Mouse (Mus musculus): ENCODE results near the gene Cryaa.
A peak's percentile ranks its signal among the peaks of the same experiment; 100 is the strongest.
"Not testable (repeated sequence)": the region's sequence is repeated elsewhere in the genome, so short reads cannot be mapped to it uniquely, and the experiment has no call there.

Gene Cryaa

GRCm38 (mm10) chr17:31660661-31661250, 16.9 kb upstream of the Cryaa start:
- DNase-seq: no peak

DNA sequence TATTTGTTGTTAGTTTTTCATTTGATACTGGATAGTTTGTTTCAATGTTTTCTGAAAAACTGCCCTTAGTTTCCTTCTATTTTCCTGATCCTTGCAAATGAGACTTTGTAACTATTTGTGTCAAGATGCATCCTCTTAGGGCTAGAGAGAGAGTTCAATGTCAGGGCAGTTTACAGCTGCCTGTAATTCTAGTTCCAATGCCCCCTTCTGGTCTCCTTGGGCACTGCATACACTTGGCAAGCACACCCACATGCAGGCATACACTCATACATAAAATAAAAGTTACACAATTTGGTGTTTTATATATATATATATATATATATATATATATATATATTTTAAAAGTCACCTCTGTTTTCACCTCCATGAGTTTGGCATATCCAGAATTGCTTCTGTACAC, 14.8 kb upstream of the Cryaa start:
- DNase-seq: no peak

- DNase-seq: peak; percentile 90
These were observed 12.8 kb upstream of the Cryaa start for GRCm38 (mm10) chr17:31664760-31665159.

GRCm38 (mm10) chr17:31668306-31668705, 9.3 kb upstream of the Cryaa start:
- DNase-seq: no peak

- no peak for DNase-seq
These were observed 7.4 kb upstream of the Cryaa start for GRCm38 (mm10) chr17:31670163-31670562.

DNA sequence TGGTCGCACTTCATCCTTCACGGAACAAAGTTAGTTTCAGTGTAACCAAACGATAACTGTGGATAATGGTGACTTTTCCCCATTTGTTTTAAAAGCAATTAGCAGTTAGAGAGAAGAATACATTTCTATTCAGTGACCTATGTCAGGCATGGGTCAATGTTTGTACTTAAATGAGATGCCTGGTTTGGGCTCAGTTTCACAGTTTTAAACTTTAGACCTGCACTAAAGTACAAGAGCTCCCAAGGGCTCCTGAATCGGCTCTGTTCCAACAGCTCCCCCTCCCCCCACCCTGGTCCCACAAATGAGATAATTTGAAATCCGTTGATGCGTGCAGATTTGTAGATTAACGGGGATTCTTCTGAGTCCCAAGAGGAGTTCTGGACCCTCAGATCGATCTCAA, 5.9 kb upstream of the Cryaa start:
- no peak for DNase-seq

- DNase-seq: no peak
These were observed 5.3 kb upstream of the Cryaa start for GRCm38 (mm10) chr17:31672279-31672678.

GRCm38 (mm10) chr17:31674426-31674825, 3.2 kb upstream of the Cryaa start:
- no peak for DNase-seq

DNA sequence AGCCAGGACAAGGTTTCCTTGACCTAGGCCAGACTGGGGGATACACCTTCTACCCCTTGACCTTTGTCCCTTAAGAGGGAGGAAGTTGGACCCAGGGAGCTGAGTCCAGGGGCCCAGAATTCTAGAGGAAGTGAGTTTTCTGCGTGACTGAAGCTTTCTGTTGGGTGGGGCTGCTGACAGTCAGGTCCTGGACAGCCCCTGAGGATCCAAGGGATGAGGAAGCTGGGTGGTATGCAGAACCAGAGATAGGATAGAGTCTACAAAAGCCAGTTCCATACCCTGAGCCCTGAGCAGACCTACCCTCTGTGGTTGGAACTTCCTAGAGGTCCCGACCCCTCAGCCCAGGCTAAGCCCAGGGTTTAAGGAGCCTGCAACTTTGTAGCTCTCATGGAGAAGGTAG, 2.8 kb downstream of the Cryaa start:
- DNase-seq: no peak

DNA sequence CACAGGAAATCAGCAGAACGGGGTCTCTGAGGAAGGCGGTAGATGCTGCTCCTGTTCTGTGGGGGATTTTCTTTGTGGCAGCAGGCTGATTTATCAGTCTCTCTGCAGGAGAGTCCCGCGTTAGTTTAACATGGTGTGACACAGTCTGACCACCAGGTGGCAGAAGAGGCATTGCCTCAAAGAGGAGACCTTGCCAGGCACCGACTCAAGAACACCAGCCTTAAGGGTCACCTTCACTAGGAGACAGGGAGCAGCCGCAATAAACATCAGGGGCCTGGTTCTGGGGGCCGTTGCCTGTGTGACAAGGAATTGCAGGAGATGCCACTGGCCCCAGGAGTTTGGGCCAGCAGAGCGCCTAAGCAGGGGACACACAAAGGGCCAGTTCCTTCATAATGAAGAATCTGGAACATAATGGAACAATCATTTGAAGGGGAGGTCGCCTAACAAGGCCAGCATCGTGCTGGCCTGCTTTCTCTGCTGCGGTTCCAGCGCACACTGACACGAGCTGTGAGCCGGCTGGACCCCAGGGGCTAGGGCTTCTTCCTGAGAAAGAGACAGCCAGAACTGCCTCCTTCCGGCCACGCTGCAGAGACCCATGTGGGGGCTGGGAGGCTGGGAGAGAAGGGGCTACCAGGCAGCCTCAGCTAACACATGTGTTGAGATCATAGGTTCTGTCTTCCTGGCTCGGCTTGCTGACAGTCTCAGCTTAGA, 8.1 kb downstream of the Cryaa start:
- peak; percentile 82 for DNase-seq

DNA sequence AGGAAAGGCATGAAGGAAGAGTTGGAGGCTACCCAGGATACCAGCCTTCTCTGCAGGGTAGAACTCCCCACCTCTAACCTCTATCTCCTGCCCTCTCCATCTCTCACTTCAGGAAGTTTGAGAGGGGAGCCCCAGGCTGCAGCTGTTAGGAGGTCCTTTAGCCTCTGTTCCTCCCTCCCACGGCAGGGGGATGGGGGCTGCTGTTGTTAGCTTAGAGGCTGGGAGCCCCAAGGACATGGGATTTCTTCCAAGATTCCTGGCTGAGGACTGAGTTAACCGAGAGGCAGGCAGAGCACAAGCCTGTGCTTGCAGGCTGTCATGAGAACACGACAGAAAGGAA, 8.6 kb downstream of the Cryaa start:
- no peak for DNase-seq

DNA sequence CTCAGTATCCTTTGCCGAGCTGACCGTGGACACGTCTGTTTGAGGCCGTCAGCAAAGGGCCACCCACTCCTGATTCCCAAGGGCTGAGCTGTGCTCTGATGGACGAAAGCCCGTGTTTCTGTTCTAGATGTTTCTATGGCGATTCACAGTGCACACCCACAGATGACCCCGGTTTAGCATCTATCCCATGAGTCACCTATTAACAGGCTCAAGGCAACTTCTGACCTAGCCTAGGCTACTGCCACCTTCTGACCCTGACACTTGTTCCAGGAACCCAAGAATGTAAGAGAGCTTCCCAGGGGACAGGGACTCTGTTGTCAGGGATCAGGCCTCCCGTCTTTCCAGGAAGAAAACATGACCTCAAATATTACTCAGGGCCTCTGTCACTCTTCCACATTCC, 10.5 kb downstream of the Cryaa start:
- no peak for DNase-seq

DNA sequence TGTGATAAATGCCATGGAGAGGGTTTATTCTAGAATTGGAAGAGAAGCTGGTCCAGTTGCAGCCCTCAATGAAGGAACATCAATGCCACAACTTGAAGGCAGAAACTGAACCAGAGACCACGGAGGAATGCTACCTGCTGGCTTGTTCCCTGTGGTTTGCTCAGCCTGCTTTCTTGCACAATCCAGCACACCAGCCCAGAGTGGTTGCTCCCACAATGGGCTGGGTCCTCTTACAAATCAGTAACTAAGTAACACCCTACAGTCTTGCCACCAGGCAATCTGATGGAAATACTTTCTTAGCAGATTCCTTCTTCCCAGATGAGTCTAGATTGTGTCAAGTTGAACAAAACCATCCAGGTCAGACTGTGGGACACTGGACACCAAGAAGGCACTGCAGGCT, 12.0 kb downstream of the Cryaa start:
- DNase-seq: no peak

GRCm38 (mm10) chr17:31692918-31693317, 15.3 kb downstream of the Cryaa start:
- no peak for DNase-seq

GRCm38 (mm10) chr17:31693330-31694022, 15.9 kb downstream of the Cryaa start:
- peak; percentile 80 for DNase-seq

- no peak for DNase-seq
These were observed 16.4 kb downstream of the Cryaa start for GRCm38 (mm10) chr17:31694023-31694376.

DNA sequence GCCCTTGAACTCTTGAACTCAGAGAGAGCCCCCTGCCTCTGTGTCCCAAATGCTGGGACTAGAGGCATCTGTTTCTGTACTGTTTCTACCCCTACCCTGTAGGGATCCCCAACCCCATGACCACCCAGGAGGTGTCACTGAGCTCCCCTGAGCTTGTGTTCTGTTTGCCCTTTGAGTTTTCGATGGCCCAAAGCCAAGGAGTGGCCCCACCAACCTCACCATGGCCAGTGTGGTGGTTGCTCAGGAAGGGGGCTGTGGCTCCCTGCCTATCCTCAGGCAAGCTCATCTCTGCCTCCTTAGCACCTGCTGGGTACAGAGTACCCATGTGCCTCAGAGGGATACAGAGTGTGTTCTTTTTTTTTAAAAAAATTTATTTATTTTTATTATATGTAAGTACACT, 17.3 kb downstream of the Cryaa start:
- no peak for DNase-seq

- DNase-seq: not testable (repeated sequence)
These were observed 17.7 kb downstream of the Cryaa start for GRCm38 (mm10) chr17:31695356-31695755.

DNA sequence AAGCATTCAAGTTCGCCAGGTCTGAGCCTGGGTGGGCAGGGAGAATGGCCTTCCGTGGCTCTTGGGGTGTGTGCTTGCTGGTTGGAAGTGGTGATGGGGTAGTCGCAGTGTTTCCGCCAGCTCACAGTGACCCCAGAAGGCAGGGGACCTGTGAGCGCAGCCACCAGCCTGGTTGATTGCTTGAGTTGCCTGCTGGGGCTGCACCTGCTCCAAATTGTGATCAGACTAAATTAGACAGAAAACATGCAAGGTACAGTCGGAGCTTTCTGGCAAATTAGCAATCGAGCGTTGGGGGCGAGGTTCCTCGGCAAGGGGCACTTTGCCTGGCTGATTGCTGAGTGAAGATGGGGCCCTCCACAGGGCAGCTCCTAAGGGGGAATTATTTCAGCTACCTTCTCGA, 20.7 kb downstream of the Cryaa start:
- DNase-seq: no peak

DNA sequence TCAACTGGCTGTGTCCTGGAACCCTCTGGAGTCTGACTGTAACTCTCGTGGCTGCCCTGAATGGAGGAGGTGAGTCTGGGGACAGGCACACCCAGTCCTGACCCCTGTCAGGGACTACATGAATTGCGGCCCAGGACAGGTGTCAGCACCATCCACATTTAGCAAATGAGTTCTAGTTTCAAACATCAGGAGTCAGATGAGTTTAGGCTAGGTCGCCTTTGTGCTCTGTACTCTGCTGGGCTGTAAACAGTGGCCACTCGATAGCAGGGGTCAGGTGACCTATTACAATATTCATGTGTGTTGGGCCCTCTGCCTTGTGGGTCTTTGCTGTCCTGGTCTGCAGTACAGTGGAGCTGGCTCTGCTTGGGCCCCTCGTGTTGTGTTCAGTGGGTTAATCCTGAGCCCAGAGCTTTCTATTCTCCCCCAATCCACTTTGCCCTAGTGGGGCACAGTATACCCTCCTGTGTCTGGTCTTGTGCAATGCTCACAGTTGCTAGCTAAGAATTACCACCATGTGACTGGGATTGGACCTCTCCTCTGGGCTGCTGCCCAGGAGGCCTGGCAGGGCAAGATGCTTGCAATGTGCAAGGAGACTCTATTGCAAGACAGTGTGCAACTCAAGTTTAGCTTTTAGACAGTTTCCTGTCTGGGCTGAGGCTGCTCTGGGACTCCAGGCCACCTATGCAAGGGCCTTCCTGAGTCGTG, 25.8 kb downstream of the Cryaa start:
- no peak for DNase-seq

DNA sequence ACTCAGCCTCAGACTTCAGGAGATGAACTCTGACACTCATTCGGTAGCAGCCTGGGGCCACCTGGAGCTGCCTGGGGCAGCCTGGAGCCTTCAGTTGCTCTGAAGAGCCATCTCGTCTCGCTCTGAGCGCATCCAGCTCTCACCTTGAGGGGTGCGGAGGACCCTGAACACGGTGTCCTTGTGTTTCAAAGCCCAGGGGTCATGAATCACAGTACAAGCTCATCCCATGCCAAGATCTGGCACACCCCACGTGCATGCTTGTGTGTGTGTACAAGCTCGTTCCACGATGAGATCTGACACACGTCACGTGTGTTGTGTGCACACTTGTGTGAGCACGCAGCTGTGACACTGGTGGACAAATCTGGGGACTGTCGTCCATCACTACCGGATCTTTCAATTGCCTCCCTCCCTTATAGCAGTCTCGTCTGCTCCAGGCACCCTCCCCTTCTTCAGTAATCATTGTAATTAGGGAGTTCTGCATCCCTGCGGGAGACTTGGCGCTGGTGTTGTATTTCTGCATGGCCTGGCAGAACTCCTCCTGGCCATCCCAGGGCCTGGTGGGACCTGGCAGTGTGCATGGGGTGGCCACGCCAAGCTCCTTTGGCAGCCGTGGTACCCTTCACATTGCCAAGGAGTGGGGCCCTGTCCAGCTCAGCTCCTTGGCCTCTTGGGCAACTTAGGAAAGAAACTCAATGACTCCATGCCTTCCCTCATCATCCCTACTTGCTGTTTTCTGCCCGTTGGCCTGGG, 27.8 kb downstream of the Cryaa start:
- no peak for DNase-seq

GRCm38 (mm10) chr17:31709121-31709741, 31.6 kb downstream of the Cryaa start:
- DNase-seq: no peak

GRCm38 (mm10) chr17:31710455-31710854, 32.8 kb downstream of the Cryaa start:
- DNase-seq: no peak

All from thymus, postnatal 14 days (tissue).